Mouse (Mus musculus): Measurements from ENCODE around the gene Foxa2.

Gene Foxa2

GRCm38 (mm10) chr2:148039351-148040235, 7.2 kb downstream of the Foxa2 start:
- no peak for DNase-seq (ENCODE audit: low read depth)

- DNase-seq (ENCODE audit: low read depth), result no peak
Measured at GRCm38 (mm10) chr2:148038366-148039310, 8.1 kb downstream of the Foxa2 start.

- no peak for DNase-seq (ENCODE audit: low read depth)
Measured at GRCm38 (mm10) chr2:148036611-148037160, 10.1 kb downstream of the Foxa2 start.

GRCm38 (mm10) chr2:148030991-148031675, 15.6 kb downstream of the Foxa2 start:
- no peak for DNase-seq (ENCODE audit: low read depth)

- no peak for DNase-seq (ENCODE audit: low read depth)
Measured at GRCm38 (mm10) chr2:148030613-148030935, 16.2 kb downstream of the Foxa2 start.

- no peak for DNase-seq (ENCODE audit: low read depth)
Measured at GRCm38 (mm10) chr2:148029751-148030612, 16.8 kb downstream of the Foxa2 start.

GRCm38 (mm10) chr2:148029050-148029608, 17.6 kb downstream of the Foxa2 start:
- DNase-seq (ENCODE audit: low read depth), result no peak

- no peak for DNase-seq (ENCODE audit: low read depth)
Measured at GRCm38 (mm10) chr2:148026366-148026765, 20.4 kb downstream of the Foxa2 start.

GRCm38 (mm10) chr2:148025481-148025880, 21.3 kb downstream of the Foxa2 start:
- DNase-seq (ENCODE audit: low read depth), result no peak

GRCm38 (mm10) chr2:148024268-148024935, 22.4 kb downstream of the Foxa2 start:
- DNase-seq (ENCODE audit: low read depth), result no peak

- no peak for DNase-seq (ENCODE audit: low read depth)
Measured at GRCm38 (mm10) chr2:148023340-148023806, 23.4 kb downstream of the Foxa2 start.

GRCm38 (mm10) chr2:148021919-148022570, 24.7 kb downstream of the Foxa2 start:
- DNase-seq (ENCODE audit: low read depth), result no peak

GRCm38 (mm10) chr2:148021016-148021415, 25.8 kb downstream of the Foxa2 start:
- no peak for DNase-seq (ENCODE audit: low read depth)

GRCm38 (mm10) chr2:148020125-148020524, 26.6 kb downstream of the Foxa2 start:
- no peak for DNase-seq (ENCODE audit: low read depth)

- DNase-seq (ENCODE audit: low read depth), result no peak
Measured at GRCm38 (mm10) chr2:148017782-148018690, 28.7 kb downstream of the Foxa2 start.

- no peak for DNase-seq (ENCODE audit: low read depth)
Measured at GRCm38 (mm10) chr2:148013382-148013781, 33.4 kb downstream of the Foxa2 start.

GRCm38 (mm10) chr2:148009049-148009448, 37.7 kb downstream of the Foxa2 start:
- DNase-seq (ENCODE audit: low read depth), result no peak
